Mouse (Mus musculus) lung, embryonic 15.5 days (tissue): ENCODE measurements around the gene Gm20917. TPM values are rescaled to one million over a fixed set of nuclear protein-coding genes. Genes with fewer than 3 reads are reported as not detected.
"Not testable (repeated sequence)": the region's sequence is repeated elsewhere in the genome, so short reads cannot be mapped to it uniquely, and the experiment has no call there.

Experiments
- ATAC-seq: fragments of 200-750 bp; cut with Nextera tagmentation; 2 replicates; pipeline ENCODE4 v1.8.0; 2017; ENCODE audit warnings: moderate number of reproducible peaks, borderline replicate concordance; ENCODE audit not compliant: low FRiP score, low TSS enrichment; ENCODE audit errors: extremely low read depth
- H3K27ac ChIP-seq: fragments of 300-500 bp; sonication (generic); 2 replicates; pipeline ENCODE4 v1.5.1; 2015; ENCODE audit warnings: moderate library complexity, mild to moderate bottlenecking, inconsistent platforms
- H3K27me3 ChIP-seq: fragments of 300-500 bp; sonication (generic); 2 replicates; pipeline ENCODE4 v1.6.1; 2015; ENCODE audit warnings: inconsistent platforms
- H3K36me3 ChIP-seq: fragments of 300-500 bp; sonication (generic); 2 replicates; pipeline ENCODE4 v1.6.1; 2015; ENCODE audit warnings: inconsistent platforms
- H3K4me1 ChIP-seq: fragments of 300-500 bp; sonication (generic); 2 replicates; pipeline ENCODE4 v1.6.1; 2015; ENCODE audit warnings: inconsistent platforms
- H3K4me2 ChIP-seq: fragments of 300-500 bp; sonication (generic); 2 replicates; pipeline ENCODE4 v1.6.1; 2015; ENCODE audit warnings: inconsistent platforms, mild to moderate bottlenecking, moderate library complexity
- H3K4me3 ChIP-seq: fragments of 300-500 bp; sonication (generic); 2 replicates; pipeline ENCODE4 v1.5.1; 2015; ENCODE audit warnings: mild to moderate bottlenecking, inconsistent platforms
- H3K9ac ChIP-seq: fragments of 300-500 bp; sonication (generic); 2 replicates; pipeline ENCODE4 v1.6.1; 2015; ENCODE audit warnings: inconsistent platforms
- H3K9me3 ChIP-seq: fragments of 300-500 bp; sonication (generic); 2 replicates; pipeline ENCODE4 v1.6.1; 2016; ENCODE audit warnings: inconsistent platforms
- WGBS: fragments of 180-500 bp; shearing (Covaris S2); methylation state at CpG from one replicate; pipeline ENCODE4 v1.1.7; 2015; 5-methylcytosine and 5-hydroxymethylcytosine counted together
- polyA plus RNA-seq: library from polyadenylated mRNA; unstranded; fragments of >200 nt; fragmentation: Nextera tagmentation; extraction: Ambion mirVana; gene quantifications from 2 replicates; pipeline ENCODE4 v1.2.1, GENCODE M21; 2015

Gm20917 gene
- polyA plus RNA-seq = not detected in 2 replicates

DNA sequence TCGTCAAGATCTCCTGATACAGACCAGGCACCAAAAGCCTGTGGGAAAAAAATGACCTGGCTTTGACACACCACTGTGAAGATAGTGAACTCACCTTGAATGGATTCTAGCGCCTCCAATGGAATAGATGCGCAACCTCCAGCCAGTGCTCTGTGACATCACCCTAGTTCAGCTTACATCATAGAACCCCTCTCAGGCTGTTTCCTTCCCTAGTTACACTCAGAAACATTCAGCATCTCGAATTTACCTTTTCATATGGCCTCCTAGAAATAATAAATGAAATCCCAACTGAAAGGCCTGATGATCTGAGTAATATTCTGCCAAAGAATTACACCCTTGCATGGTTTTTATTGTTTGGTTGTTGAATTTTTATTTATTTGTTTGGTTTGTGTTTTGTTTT, at the start of gene Gm20917:
Gene Gm20917 (minus strand): TSS at position 101 of the 400 bp plus-strand sequence.
- not testable (repeated sequence) for H3K4me1 ChIP-seq, H3K4me3 ChIP-seq, H3K27me3 ChIP-seq, H3K9me3 ChIP-seq, H3K9ac ChIP-seq, H3K36me3 ChIP-seq, H3K27ac ChIP-seq, H3K4me2 ChIP-seq, ATAC-seq
- no CpG with 5 or more reads among the region's 4 CpGs for WGBS

Other genes starting within 250 kb of the Gm20917 start
- not detected in 2 replicates for gene Gm20916, start 168.4 kb upstream of the Gm20917 start, polyA plus RNA-seq